Mouse (Mus musculus) lung, embryonic 16.5 days (tissue): ENCODE measurements around the gene Magi3. TPM values are rescaled to one million over a fixed set of nuclear protein-coding genes. Genes with fewer than 3 reads are reported as not detected.

Experiments used
- ATAC-seq: fragments of 200-750 bp; cut with Nextera tagmentation; 2 replicates; pipeline ENCODE4 v1.8.0; 2017; ENCODE audit warnings: low read depth, mild to moderate bottlenecking, moderate library complexity
- H3K27ac ChIP-seq: fragments of 300-500 bp; sonication (generic); 2 replicates; pipeline ENCODE4 v1.5.1; 2014; ENCODE audit warnings: mild to moderate bottlenecking, control low read depth, low read length
- H3K27me3 ChIP-seq: fragments of 300-500 bp; sonication (generic); 2 replicates; pipeline ENCODE4 v1.6.1; 2014; ENCODE audit warnings: low read depth, low read length, mixed read lengths; ENCODE audit not compliant: control insufficient read depth, insufficient read depth
- H3K36me3 ChIP-seq: fragments of 300-500 bp; sonication (generic); 2 replicates; pipeline ENCODE4 v1.6.1; 2014; ENCODE audit warnings: low read length; ENCODE audit not compliant: control insufficient read depth, insufficient read depth
- H3K4me1 ChIP-seq: fragments of 300-500 bp; sonication (generic); replicated peaks from 2 replicates; pipeline ENCODE4 v1.6.1; 2014; ENCODE audit warnings: low read length, mixed read lengths; ENCODE audit not compliant: control insufficient read depth, insufficient read depth
- H3K4me2 ChIP-seq: fragments of 300-500 bp; sonication (generic); 2 replicates; pipeline ENCODE4 v1.6.1; 2014; ENCODE audit warnings: low read depth, low read length, control low read depth
- H3K4me3 ChIP-seq: fragments of 300-500 bp; sonication (generic); 2 replicates; pipeline ENCODE4 v1.5.1; 2014; ENCODE audit warnings: mild to moderate bottlenecking, low read length, control low read depth
- H3K9ac ChIP-seq: fragments of 300-500 bp; sonication (generic); 2 replicates; pipeline ENCODE4 v1.6.1; 2014; ENCODE audit warnings: low read length, control low read depth
- H3K9me3 ChIP-seq: fragments of 300-500 bp; sonication (generic); 2 replicates; pipeline ENCODE4 v1.6.1; 2016; ENCODE audit warnings: low read length; ENCODE audit not compliant: control insufficient read depth
- WGBS: fragments of 180-500 bp; shearing (Covaris S2); extraction: QIAGEN DNeasy Blood & Tissue Kit; methylation state at CpG from one replicate; pipeline ENCODE4 v1.1.7; 2014; 5-methylcytosine and 5-hydroxymethylcytosine counted together
- polyA plus RNA-seq: library from polyadenylated mRNA; unstranded; fragments of >200 nt; fragmentation: Nextera tagmentation; extraction: Ambion mirVana; gene quantifications from 2 replicates; pipeline ENCODE4 v1.2.1, GENCODE M21; 2015

Magi3 gene
- polyA plus RNA-seq, 1 experiment from 2014 or later: 9.8 TPM

GRCm38 (mm10) chr3:104095936-104096335, 124.2 kb downstream of the Magi3 start:
- H3K27me3 ChIP-seq: no peaks in the 10 kb centered on the region
- no peak overlapping the region for H3K9ac ChIP-seq
- H3K9me3 ChIP-seq: no peaks in the 10 kb centered on the region
- WGBS: 25% methylated on average over 3 of the region's 3 CpGs
- H3K27ac ChIP-seq: no peak overlapping the region
- 0 out of 2 replicates have a peak, but pooled peaks cover 2% of the 10 kb centered on the region for H3K4me1 ChIP-seq
- no peak overlapping the region for H3K4me2 ChIP-seq
- H3K36me3 ChIP-seq: peaks cover 3% of the 10 kb centered on the region
- ATAC-seq: peak; percentile 47; the same call in 1 of the 2 replicates
- no peak overlapping the region for H3K4me3 ChIP-seq

- Histone ChIP-seq H3K36me3 (peaks cover 3% of the 10 kb centered on the region), H3K4me3 (no peak overlapping the region), H3K4me2 (no peak overlapping the region), H3K9ac (no peak overlapping the region), H3K27ac (no peak overlapping the region), H3K27me3 (no peaks in the 10 kb centered on the region), H3K4me1 (0 out of 2 replicates have a peak, but pooled peaks cover 2% of the 10 kb centered on the region), H3K9me3 (no peaks in the 10 kb centered on the region)
- 72% methylated on average over 1 of the region's 1 CpGs for WGBS
- ATAC-seq: no peak
Measured at GRCm38 (mm10) chr3:104094646-104095045, 125.5 kb downstream of the Magi3 start.

GRCm38 (mm10) chr3:104092759-104093158, 127.4 kb downstream of the Magi3 start:
- ATAC-seq: peak; percentile 69
- Histone ChIP-seq H3K9ac (no peak overlapping the region), H3K4me3 (no peak overlapping the region)

GRCm38 (mm10) chr3:104082031-104082430, 138.1 kb downstream of the Magi3 start:
- ATAC-seq: no peak
- Histone ChIP-seq H3K4me1 (no peaks in the 10 kb centered on the region), H3K4me3 (no peak overlapping the region), H3K27me3 (no peaks in the 10 kb centered on the region), H3K9me3 (no peaks in the 10 kb centered on the region), H3K36me3 (peaks cover 2% of the 10 kb centered on the region; the same call in 1 of the 2 replicates), H3K27ac (no peak overlapping the region), H3K9ac (no peak overlapping the region), H3K4me2 (no peak overlapping the region)
- WGBS: 74% methylated on average over 1 of the region's 1 CpGs

More at GRCm38 (mm10) chr3:104092759-104093158, 127.4 kb downstream of the Magi3 start:
- 0 out of 2 replicates have a peak, but pooled peaks cover 2% of the 10 kb centered on the region for H3K4me1 ChIP-seq
- no peak overlapping the region for H3K4me2 ChIP-seq
- peaks cover 3% of the 10 kb centered on the region for H3K36me3 ChIP-seq
- H3K27me3 ChIP-seq: no peaks in the 10 kb centered on the region
- no peak overlapping the region for H3K27ac ChIP-seq
- 63% methylated on average over 5 of the region's 5 CpGs for WGBS
- H3K9me3 ChIP-seq: no peaks in the 10 kb centered on the region

GRCm38 (mm10) chr3:104078725-104079124, 141.4 kb downstream of the Magi3 start:
- Histone ChIP-seq H3K27ac (no peak overlapping the region), H3K27me3 (no peaks in the 10 kb centered on the region), H3K9ac (no peak overlapping the region), H3K9me3 (no peaks in the 10 kb centered on the region), H3K4me2 (no peak overlapping the region), H3K36me3 (peaks cover 2% of the 10 kb centered on the region; the same call in 1 of the 2 replicates), H3K4me1 (no peaks in the 10 kb centered on the region), H3K4me3 (no peak overlapping the region)
- no peak for ATAC-seq

GRCm38 (mm10) chr3:104069395-104069794, 150.8 kb downstream of the Magi3 start:
- Histone ChIP-seq H3K4me1 (no peaks in the 10 kb centered on the region), H3K27me3 (no peaks in the 10 kb centered on the region), H3K4me3 (no peak overlapping the region), H3K27ac (no peak overlapping the region), H3K4me2 (no peak overlapping the region), H3K36me3 (no peaks in the 10 kb centered on the region), H3K9me3 (no peaks in the 10 kb centered on the region), H3K9ac (no peak overlapping the region)
- no peak for ATAC-seq

GRCm38 (mm10) chr3:104059001-104059622, 161.1 kb downstream of the Magi3 start:
- Histone ChIP-seq H3K36me3 (peaks cover 2% of the 10 kb centered on the region; the same call in 1 of the 2 replicates), H3K4me2 (no peak overlapping the region), H3K4me3 (no peak overlapping the region), H3K27me3 (no peaks in the 10 kb centered on the region), H3K9me3 (no peaks in the 10 kb centered on the region), H3K4me1 (peaks cover 4% of the 10 kb centered on the region; the same call in 1 of the 2 replicates), H3K27ac (no peak overlapping the region), H3K9ac (no peak overlapping the region)
- ATAC-seq: 0 out of 2 replicates have a peak, but pooled peaks have one; percentile 26
- 67% methylated on average over 6 of the region's 6 CpGs for WGBS

- Histone ChIP-seq H3K27ac (no peak overlapping the region), H3K4me1 (no peaks in the 10 kb centered on the region), H3K9me3 (no peaks in the 10 kb centered on the region), H3K9ac (no peak overlapping the region), H3K27me3 (no peaks in the 10 kb centered on the region), H3K4me2 (no peak overlapping the region), H3K36me3 (no peaks in the 10 kb centered on the region; the same call in none of the 2 replicates), H3K4me3 (no peak overlapping the region)
- WGBS: 94% methylated on average over 1 of the region's 1 CpGs
- ATAC-seq: no peak
Measured at GRCm38 (mm10) chr3:104032747-104033146, 187.4 kb downstream of the Magi3 start.

- ATAC-seq: no peak
- Histone ChIP-seq H3K36me3 (no peaks in the 10 kb centered on the region; the same call in 1 of the 2 replicates), H3K4me2 (no peak overlapping the region), H3K4me1 (no peaks in the 10 kb centered on the region), H3K9ac (no peak overlapping the region), H3K27ac (no peak overlapping the region), H3K4me3 (no peak overlapping the region), H3K27me3 (no peaks in the 10 kb centered on the region), H3K9me3 (no peaks in the 10 kb centered on the region)
- WGBS: 89% methylated on average over 1 of the region's 1 CpGs
Measured at GRCm38 (mm10) chr3:104032086-104032485, 188.1 kb downstream of the Magi3 start.
